Mouse (Mus musculus) olfactory bulb, adult 2 months (tissue): ENCODE data around the gene Timp3.

Experiments
- CTCF ChIP-seq: fragments of 200-500 bp; IDR thresholded peaks from 2 replicates; pipeline ENCODE4 v1.5.1; 2012; ENCODE audit warnings: low read depth, mild to moderate bottlenecking, low read length, moderate library complexity; ENCODE audit not compliant: insufficient read depth
- POLR2A ChIP-seq: fragments of 200-500 bp; IDR thresholded peaks from 2 replicates; pipeline ENCODE4 v1.6.1; 2012; ENCODE audit warnings: mild to moderate bottlenecking, low read depth, low read length, moderate library complexity; ENCODE audit not compliant: insufficient read depth

GRCm38 (mm10) chr10:86367346-86367745 is 67.2 kb downstream of the Timp3 start:
- TF ChIP-seq POLR2A (no peak), CTCF (no peak)
